16 mouse cellular contexts compared by ENCODE assay signal in genomic region chr9:16007516-16007915, GRCm38 (mm10).
"Had no signal": no experiment of that assay in that cellular context is flagged by ENCODE, and none has a peak within 500 bp of the region (broad histone marks: within the 10 kb centered on the region; RNA-seq: fewer than 3 reads in every experiment).

No protein-coding gene starts in this region.

- H3K36me3 ChIP-seq: neural tube, embryonic 12.5 days; stomach, embryonic 15.5 days had no signal

- DNase-seq: right cerebral cortex, adult 18-20 months; right cerebral cortex, postnatal 14 days; right cerebral cortex, postnatal 25 days; right cerebral cortex, postnatal 4 days; spleen, adult 18-20 months; thymus, adult 18-20 months; thymus, adult 2 months; thymus, postnatal 14 days; thymus, postnatal 25 days; thymus, postnatal 36 days; thymus, postnatal 4 days had no signal

- H3K27me3 ChIP-seq: neural tube, embryonic 12.5 days; neural tube, embryonic 13.5 days; neural tube, embryonic 15.5 days; stomach, embryonic 15.5 days had no signal

- H3K4me3 ChIP-seq: neural tube, embryonic 12.5 days; neural tube, embryonic 13.5 days; neural tube, embryonic 15.5 days; stomach, embryonic 15.5 days had no signal

- H3K4me2 ChIP-seq: neural tube, embryonic 12.5 days; neural tube, embryonic 13.5 days; neural tube, embryonic 15.5 days; stomach, embryonic 15.5 days had no signal

- H3K4me1 ChIP-seq: neural tube, embryonic 12.5 days; neural tube, embryonic 13.5 days; neural tube, embryonic 15.5 days; stomach, embryonic 15.5 days had no signal

- H3K9ac ChIP-seq: neural tube, embryonic 12.5 days; neural tube, embryonic 13.5 days; neural tube, embryonic 15.5 days; stomach, embryonic 15.5 days had no signal

- H3K27ac ChIP-seq: neural tube, embryonic 12.5 days; neural tube, embryonic 13.5 days; neural tube, embryonic 15.5 days; stomach, embryonic 15.5 days; stomach, postnatal 0 days had no signal

- H3K9me3 ChIP-seq: neural tube, embryonic 12.5 days; neural tube, embryonic 13.5 days; neural tube, embryonic 15.5 days; stomach, embryonic 15.5 days had no signal
